Mouse (Mus musculus): ENCODE measurements around the gene Hist3h2a. TPM values are rescaled to one million over a fixed set of nuclear protein-coding genes. Genes with fewer than 3 reads are reported as not detected.

Gene Hist3h2a
- polyA plus RNA-seq, 1 experiment from 2014 or later = 31.8 TPM

GRCm38 (mm10) chr11:58999158-58999557 lies 44.7 kb downstream of the Hist3h2a start:
- peaks cover 3% of the 10 kb centered on the region for H3K27me3 ChIP-seq (ENCODE audit: control insufficient read depth, insufficient read depth, low read length)
- H3K36me3 ChIP-seq (ENCODE audit: control insufficient read depth, insufficient read depth, low read length) = no peaks in the 10 kb centered on the region
- H3K27ac ChIP-seq (ENCODE audit: low read depth, low read length) = no peak overlapping the region
- H3K4me2 ChIP-seq (replicated peaks; ENCODE audit: low read depth, low read length) = no peak overlapping the region
- H3K9me3 ChIP-seq (ENCODE audit: control insufficient read depth, low read length) = no peaks in the 10 kb centered on the region
- no peak overlapping the region for H3K4me3 ChIP-seq (ENCODE audit: low read length)
- H3K4me1 ChIP-seq (ENCODE audit: control insufficient read depth, insufficient read depth, low read length) = no peaks in the 10 kb centered on the region
- H3K9ac ChIP-seq (ENCODE audit: low read depth, low read length) = no peak overlapping the region
- WGBS = 54% methylated on average over 10 of the region's 11 CpGs
- no peak for ATAC-seq (ENCODE audit: low FRiP score, low TSS enrichment)

- no peak overlapping the region for H3K4me3 ChIP-seq (ENCODE audit: low read length)
- no peak overlapping the region for H3K27ac ChIP-seq (ENCODE audit: low read depth, low read length)
- 83% methylated on average over 6 of the region's 6 CpGs for WGBS
- H3K4me1 ChIP-seq (ENCODE audit: control insufficient read depth, insufficient read depth, low read length) = no peaks in the 10 kb centered on the region
- ATAC-seq (ENCODE audit: low FRiP score, low TSS enrichment) = no peak
- H3K9ac ChIP-seq (ENCODE audit: low read depth, low read length) = no peak overlapping the region
- H3K4me2 ChIP-seq (replicated peaks; ENCODE audit: low read depth, low read length) = no peak overlapping the region
- H3K27me3 ChIP-seq (ENCODE audit: control insufficient read depth, insufficient read depth, low read length) = peaks cover 3% of the 10 kb centered on the region
- no peaks in the 10 kb centered on the region for H3K9me3 ChIP-seq (ENCODE audit: control insufficient read depth, low read length)
- H3K36me3 ChIP-seq (ENCODE audit: control insufficient read depth, insufficient read depth, low read length) = no peaks in the 10 kb centered on the region
Measured at GRCm38 (mm10) chr11:58999830-59000229, 45.3 kb downstream of the Hist3h2a start.

- Histone ChIP-seq H3K4me1 (ENCODE audit: control insufficient read depth, insufficient read depth, low read length) (no peaks in the 10 kb centered on the region), H3K4me3 (ENCODE audit: low read length) (no peak overlapping the region), H3K27ac (ENCODE audit: low read depth, low read length) (no peak overlapping the region), H3K9ac (ENCODE audit: low read depth, low read length) (no peak overlapping the region), H3K4me2 (replicated peaks; ENCODE audit: low read depth, low read length) (no peak overlapping the region), H3K27me3 (ENCODE audit: control insufficient read depth, insufficient read depth, low read length) (peaks cover 3% of the 10 kb centered on the region), H3K9me3 (ENCODE audit: control insufficient read depth, low read length) (no peaks in the 10 kb centered on the region), H3K36me3 (ENCODE audit: control insufficient read depth, insufficient read depth, low read length) (no peaks in the 10 kb centered on the region)
- no peak for ATAC-seq (ENCODE audit: low FRiP score, low TSS enrichment)
- WGBS = 91% methylated on average over 21 of the region's 21 CpGs
Measured at GRCm38 (mm10) chr11:59000635-59001034, 46.1 kb downstream of the Hist3h2a start.

- Histone ChIP-seq H3K36me3 (ENCODE audit: control insufficient read depth, insufficient read depth, low read length) (no peaks in the 10 kb centered on the region), H3K4me3 (ENCODE audit: low read length) (no peak overlapping the region), H3K9ac (ENCODE audit: low read depth, low read length) (no peak overlapping the region), H3K9me3 (ENCODE audit: control insufficient read depth, low read length) (no peaks in the 10 kb centered on the region), H3K27me3 (ENCODE audit: control insufficient read depth, insufficient read depth, low read length) (no peaks in the 10 kb centered on the region), H3K27ac (ENCODE audit: low read depth, low read length) (no peak overlapping the region), H3K4me1 (ENCODE audit: control insufficient read depth, insufficient read depth, low read length) (no peaks in the 10 kb centered on the region), H3K4me2 (replicated peaks; ENCODE audit: low read depth, low read length) (no peak overlapping the region)
- ATAC-seq (ENCODE audit: low FRiP score, low TSS enrichment) = no peak
- 81% methylated on average over 7 of the region's 7 CpGs for WGBS
Measured at GRCm38 (mm10) chr11:59002327-59003079, 48.0 kb downstream of the Hist3h2a start.

Small RNA genes lying within 50 kb of the gene (microRNA-seq; reads per million reads assigned to microRNA genes)
- not detected for gene Gm44313

Other genes with a start within 250 kb of the Hist3h2a start
- not detected in 2 replicates for gene Olfr318, start 230.7 kb upstream of the Hist3h2a start, polyA plus RNA-seq (2014; fragmentation: Nextera tagmentation; extraction: Ambion mirVana)
- not detected in 2 replicates for gene Olfr317, start 215.5 kb upstream of the Hist3h2a start, polyA plus RNA-seq (2014; fragmentation: Nextera tagmentation; extraction: Ambion mirVana)
- gene Olfr316, start 202.0 kb upstream of the Hist3h2a start, polyA plus RNA-seq (2014; fragmentation: Nextera tagmentation; extraction: Ambion mirVana) = not detected in 2 replicates
- not detected in 2 replicates for gene Olfr315, start 181.5 kb upstream of the Hist3h2a start, polyA plus RNA-seq (2014; fragmentation: Nextera tagmentation; extraction: Ambion mirVana)
- gene Olfr314, start 171.7 kb upstream of the Hist3h2a start, polyA plus RNA-seq (2014; fragmentation: Nextera tagmentation; extraction: Ambion mirVana) = not detected in 2 replicates
- gene Fam183b, start 152.7 kb upstream of the Hist3h2a start, polyA plus RNA-seq (2014; fragmentation: Nextera tagmentation; extraction: Ambion mirVana) = not detected in 2 replicates
- gene Olfr313, start 139.7 kb upstream of the Hist3h2a start, polyA plus RNA-seq (2014; fragmentation: Nextera tagmentation; extraction: Ambion mirVana) = not detected in 2 replicates
- not detected in 2 replicates for gene Olfr312, start 125.4 kb upstream of the Hist3h2a start, polyA plus RNA-seq (2014; fragmentation: Nextera tagmentation; extraction: Ambion mirVana)
- not detected in 2 replicates for gene Olfr311, start 115.4 kb upstream of the Hist3h2a start, polyA plus RNA-seq (2014; fragmentation: Nextera tagmentation; extraction: Ambion mirVana)
- gene Gm12258, start 107.5 kb upstream of the Hist3h2a start, polyA plus RNA-seq (2014; fragmentation: Nextera tagmentation; extraction: Ambion mirVana) = 5.9 and 10.7 TPM in 2 replicates
- gene 2810021J22Rik, start 87.5 kb upstream of the Hist3h2a start, polyA plus RNA-seq (2014; fragmentation: Nextera tagmentation; extraction: Ambion mirVana) = 6.4 and 8.8 TPM in 2 replicates
- gene Zfp39, start 50.5 kb upstream of the Hist3h2a start, polyA plus RNA-seq (2014; fragmentation: Nextera tagmentation; extraction: Ambion mirVana) = 5.0 and 9.6 TPM in 2 replicates
- 0.09 TPM in 1 of 2 replicates, not detected in the other for gene Btnl10, start 36.8 kb upstream of the Hist3h2a start, polyA plus RNA-seq (2014; fragmentation: Nextera tagmentation; extraction: Ambion mirVana)
- 229 and 304 TPM in 2 replicates for gene Rnf187, start 15.8 kb upstream of the Hist3h2a start, polyA plus RNA-seq (2014; fragmentation: Nextera tagmentation; extraction: Ambion mirVana)
- 29.9 and 146 TPM in 2 replicates for gene Hist3h2ba, start 5.8 kb upstream of the Hist3h2a start, polyA plus RNA-seq (2014; fragmentation: Nextera tagmentation; extraction: Ambion mirVana)
- gene Trim17, start within 50 bp of the Hist3h2a start, polyA plus RNA-seq (2014; fragmentation: Nextera tagmentation; extraction: Ambion mirVana) = 0.63 and 0.65 TPM in 2 replicates
- 16.7 and 19.8 TPM in 2 replicates for gene Trim11, start 23.4 kb downstream of the Hist3h2a start, polyA plus RNA-seq (2014; fragmentation: Nextera tagmentation; extraction: Ambion mirVana)
- 0.33 and 0.51 TPM in 2 replicates for gene Obscn, start 181.7 kb downstream of the Hist3h2a start, polyA plus RNA-seq (2014; fragmentation: Nextera tagmentation; extraction: Ambion mirVana)
- gene Iba57, start 209.1 kb downstream of the Hist3h2a start, polyA plus RNA-seq (2014; fragmentation: Nextera tagmentation; extraction: Ambion mirVana) = 2.3 and 3.6 TPM in 2 replicates
- 0.11 and 0.28 TPM in 2 replicates for gene Gjc2, start 228.5 kb downstream of the Hist3h2a start, polyA plus RNA-seq (2014; fragmentation: Nextera tagmentation; extraction: Ambion mirVana)
- gene Guk1, start 237.5 kb downstream of the Hist3h2a start, polyA plus RNA-seq (2014; fragmentation: Nextera tagmentation; extraction: Ambion mirVana) = 132 and 149 TPM in 2 replicates
- gene Mrpl55, start 247.8 kb downstream of the Hist3h2a start, polyA plus RNA-seq (2014; fragmentation: Nextera tagmentation; extraction: Ambion mirVana) = 113 and 128 TPM in 2 replicates